Mouse (Mus musculus) urinary bladder, postnatal 25 days (tissue): ENCODE data around the gene Dnpep.
A peak's percentile ranks its signal among the peaks of the same experiment; 100 is the strongest.

ENCODE experiments used
- DNase-seq: peaks from one replicate; pipeline ENCODE4 v3.0.0; 2022; ENCODE audit warnings: low spot score

The Dnpep gene

DNA sequence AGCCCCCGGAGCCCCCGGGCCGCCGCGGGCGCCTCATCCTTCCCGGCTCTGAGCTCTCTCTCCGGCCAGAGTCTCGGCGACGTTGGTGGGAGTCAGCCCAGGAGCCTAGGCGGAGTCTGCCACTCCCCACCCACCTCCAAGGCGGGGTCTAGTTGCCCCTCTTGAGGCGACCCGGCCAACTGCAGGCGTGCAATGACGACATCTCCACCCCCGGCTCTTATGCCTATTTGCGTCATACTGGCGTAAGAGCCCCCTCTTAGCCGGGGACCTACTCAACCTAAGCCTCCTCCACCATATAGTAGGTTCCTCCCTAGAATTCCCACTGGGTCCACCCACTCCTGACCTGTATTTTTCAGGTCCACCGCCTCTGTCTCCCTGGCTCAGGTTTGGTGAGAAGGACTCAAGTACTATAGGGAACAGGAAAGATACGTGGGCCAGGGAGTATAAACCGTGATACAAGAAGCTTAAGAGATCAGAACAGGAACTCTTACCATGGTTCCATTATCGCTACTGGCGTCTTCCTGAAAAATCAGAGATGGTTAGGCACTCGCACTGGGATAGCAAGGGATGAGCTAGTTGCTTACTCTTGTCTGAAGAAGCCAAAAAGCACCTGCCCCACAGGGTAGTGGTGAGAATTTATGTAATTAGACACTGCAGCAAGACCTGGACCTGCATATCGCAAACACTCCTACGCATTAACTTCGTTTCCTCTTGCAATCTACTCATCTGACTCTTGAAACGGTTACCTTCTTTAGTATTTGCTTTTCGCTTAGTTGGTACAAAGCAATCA lies 53.5 kb downstream of the Dnpep start, which contains the start of gene Ptprn:
TSS of gene Ptprn (minus strand) at position 412 of the 790 bp plus-strand sequence.
- DNase-seq: no peak

DNA sequence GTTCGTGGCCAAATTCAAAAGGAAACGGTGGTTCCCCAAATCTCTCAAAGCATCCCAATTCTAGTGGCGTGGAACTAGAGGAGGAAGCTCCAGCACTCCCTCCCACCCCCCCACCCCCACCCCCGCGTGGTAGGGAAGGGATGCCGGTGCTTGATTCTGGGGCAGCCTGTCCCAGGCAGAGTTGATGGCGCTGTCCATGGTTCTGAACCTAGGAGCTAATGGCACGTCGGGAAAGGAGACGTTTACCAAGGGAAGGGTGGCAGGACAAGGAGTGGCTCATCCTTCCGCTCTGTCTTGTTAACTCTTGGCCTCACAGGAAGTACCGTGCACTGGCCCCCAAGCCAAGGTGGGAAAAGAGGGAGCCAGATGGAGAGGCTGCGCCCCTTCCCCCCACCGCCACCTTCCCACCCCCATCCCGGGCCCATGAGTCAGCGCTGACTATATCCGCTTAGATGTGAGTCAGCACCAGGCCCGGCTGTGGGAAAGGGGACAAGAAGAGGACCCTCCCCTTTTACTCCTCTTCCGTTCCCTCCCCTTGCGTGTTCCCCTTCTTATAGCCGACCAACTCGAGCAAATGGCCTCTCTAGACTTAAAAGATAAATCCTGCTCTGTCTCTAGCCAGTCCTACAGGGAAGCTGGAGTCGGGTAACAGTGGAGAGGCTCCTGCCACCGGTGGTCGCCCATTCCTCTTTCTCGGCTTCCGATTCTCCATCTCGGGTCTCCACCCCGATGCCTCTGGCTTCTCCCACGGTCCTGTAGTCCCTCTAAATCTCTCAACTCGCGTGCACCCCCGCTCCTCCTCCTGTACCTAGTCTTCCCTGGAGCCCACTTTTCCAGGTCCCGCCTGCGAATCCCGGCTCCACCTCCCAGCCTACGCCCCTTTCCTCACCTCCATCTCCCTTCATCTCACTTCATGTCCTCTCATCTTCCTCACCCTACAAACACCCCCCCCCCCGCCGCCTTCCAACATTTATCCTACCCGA lies 54.5 kb downstream of the Dnpep start:
- peak; percentile 75 for DNase-seq

DNA sequence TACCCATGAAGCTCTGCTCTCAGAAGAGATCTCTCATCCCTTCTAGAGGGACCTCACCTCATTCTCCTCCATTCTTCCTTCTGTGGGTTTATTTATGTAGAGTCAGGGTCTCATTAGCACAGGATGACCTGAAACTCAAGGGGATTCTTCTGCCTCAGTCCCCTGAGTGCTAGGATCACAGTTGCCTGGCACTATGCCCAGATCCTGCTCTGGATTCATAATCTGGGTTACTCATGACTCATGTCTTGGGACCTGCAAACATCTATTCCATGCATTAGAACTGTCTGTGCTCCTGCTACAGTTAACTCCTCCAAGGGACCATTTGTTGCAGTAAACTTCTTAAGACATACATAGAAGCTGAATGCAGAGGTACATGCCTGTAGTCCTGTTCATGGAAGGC lies 56.5 kb downstream of the Dnpep start:
- no peak for DNase-seq
